Mouse (Mus musculus) limb, embryonic 14.5 days (tissue): Measurements from ENCODE around the gene Pik3c2g. TPM values are rescaled to one million over a fixed set of nuclear protein-coding genes. Genes with fewer than 3 reads are reported as not detected.

ENCODE experiments used
- ATAC-seq: fragments of 200-750 bp; cut with Nextera tagmentation; 2 replicates; pipeline ENCODE4 v1.8.0; 2017; ENCODE audit warnings: low read depth, moderate number of reproducible peaks, moderate TSS enrichment; ENCODE audit not compliant: low FRiP score
- DNase-seq: peaks from one replicate; pipeline ENCODE4 v3.0.0-alpha.2; 2015; ENCODE audit warnings: low spot score
- H3K27ac ChIP-seq: fragments of 300-500 bp; sonication (generic); replicated peaks from 2 replicates; pipeline ENCODE4 v1.5.1; 2014; ENCODE audit warnings: low read depth, mild to moderate bottlenecking, low read length, moderate library complexity, mixed read lengths
- H3K27me3 ChIP-seq: fragments of 300-500 bp; sonication (generic); 2 replicates; pipeline ENCODE4 v1.6.1; 2014; ENCODE audit warnings: low read length, mixed read lengths; ENCODE audit not compliant: control insufficient read depth, insufficient read depth
- H3K36me3 ChIP-seq: fragments of 300-500 bp; sonication (generic); 2 replicates; pipeline ENCODE4 v1.6.1; 2014; ENCODE audit warnings: mild to moderate bottlenecking, low read length, moderate library complexity, mixed read lengths; ENCODE audit not compliant: control insufficient read depth, insufficient read depth
- H3K4me1 ChIP-seq: fragments of 300-500 bp; sonication (generic); 2 replicates; pipeline ENCODE4 v1.6.1; 2014; ENCODE audit warnings: antibody characterized with exemption, low read length, mixed read lengths; ENCODE audit not compliant: control insufficient read depth, insufficient read depth
- H3K4me2 ChIP-seq: fragments of 300-500 bp; sonication (generic); replicated peaks from 2 replicates; pipeline ENCODE4 v1.6.1; 2014; ENCODE audit warnings: low read depth, mild to moderate bottlenecking, low read length, moderate library complexity; ENCODE audit not compliant: severe bottlenecking
- H3K4me3 ChIP-seq: fragments of 300-500 bp; sonication (generic); replicated peaks from 2 replicates; pipeline ENCODE4 v1.5.1; 2014; ENCODE audit warnings: low read length
- H3K9ac ChIP-seq: fragments of 300-500 bp; sonication (generic); 2 replicates; pipeline ENCODE4 v1.6.1; 2014; ENCODE audit warnings: mild to moderate bottlenecking, low read depth, low read length, moderate library complexity; ENCODE audit not compliant: severe bottlenecking
- H3K9me3 ChIP-seq: fragments of 300-500 bp; sonication (generic); 2 replicates; pipeline ENCODE4 v1.6.1; 2016; ENCODE audit warnings: low read length; ENCODE audit not compliant: control insufficient read depth
- POLR2A ChIP-seq: fragments of 200-500 bp; IDR thresholded peaks from 2 replicates; pipeline ENCODE4 v1.8.0; 2012; ENCODE audit warnings: inconsistent platforms, mild to moderate bottlenecking, moderate library complexity, borderline replicate concordance; ENCODE audit not compliant: insufficient read depth, insufficient read length; ENCODE audit errors: extremely low read depth
- WGBS: fragments of 180-500 bp; shearing (Covaris S2); extraction: QIAGEN DNeasy Blood & Tissue Kit; methylation state at CpG from one replicate; pipeline ENCODE4 v1.1.7; 2014; 5-methylcytosine and 5-hydroxymethylcytosine counted together
- polyA plus RNA-seq, 2 experiments: library from polyadenylated mRNA; depleted of rRNA in 1 of 2; stranded (reverse) in 1 of 2; unstranded in 1 of 2; fragments of >200 nt; fragmentation: Nextera tagmentation in 1 of 2; extraction: Ambion mirVana in 1 of 2; gene quantifications; 2 replicates each; pipeline versions ENCODE4 v1.2.1 to v1.2.3; 2012 to 2014

Pik3c2g gene
- polyA plus RNA-seq, 2 experiments = 0.54 to 1.8 TPM

DNA sequence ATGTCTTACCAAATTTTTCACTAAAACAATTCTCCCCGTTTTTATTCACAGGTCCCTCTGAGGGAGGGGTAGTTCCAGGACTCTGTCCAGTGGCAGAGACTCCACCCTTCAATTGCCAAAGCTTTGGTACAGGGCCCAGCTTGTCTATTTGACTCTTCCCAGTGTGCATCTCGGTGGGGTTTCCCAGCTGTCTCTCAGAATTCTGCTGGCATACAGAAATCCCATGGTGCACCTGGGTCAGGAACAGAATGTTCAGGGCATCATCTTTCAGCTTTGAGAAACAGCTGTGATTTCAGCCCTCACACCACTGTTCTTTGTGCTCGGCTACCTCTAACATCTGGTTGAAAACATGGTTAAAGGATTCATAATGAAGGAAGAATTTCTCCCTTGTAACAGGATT is 376.8 kb downstream of the Pik3c2g start:
- no peaks in the 10 kb centered on the region for H3K9me3 ChIP-seq
- H3K36me3 ChIP-seq = no peaks in the 10 kb centered on the region
- H3K4me3 ChIP-seq = no peak overlapping the region
- 59% methylated on average over 3 of the region's 3 CpGs for WGBS
- ATAC-seq (no peak), DNase-seq (peak; percentile 17)
- TF ChIP-seq POLR2A = no peak
- H3K9ac ChIP-seq = no peak overlapping the region
- no peaks in the 10 kb centered on the region for H3K27me3 ChIP-seq
- no peak overlapping the region for H3K27ac ChIP-seq
- no peaks in the 10 kb centered on the region for H3K4me1 ChIP-seq
- H3K4me2 ChIP-seq = no peak overlapping the region

DNA sequence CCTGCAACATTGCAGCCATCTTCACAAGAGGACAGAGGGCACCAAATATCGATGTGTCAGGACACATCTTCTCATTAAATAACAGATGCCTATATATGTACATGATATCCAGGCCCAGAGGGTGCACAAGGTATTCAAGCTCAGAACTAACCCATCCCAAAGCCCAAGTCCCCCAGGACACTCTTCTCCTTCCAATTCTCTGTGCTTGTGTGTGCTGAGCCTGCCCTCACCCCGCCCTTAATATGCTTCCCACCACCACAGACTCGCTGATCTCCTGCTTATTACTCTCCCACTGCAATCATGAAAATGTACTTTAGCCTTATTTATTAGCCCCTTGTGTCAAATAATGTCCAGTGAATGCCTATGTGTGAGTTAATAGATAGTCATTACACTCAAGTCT is 377.9 kb downstream of the Pik3c2g start:
- H3K27ac ChIP-seq = no peak overlapping the region
- no peaks in the 10 kb centered on the region for H3K36me3 ChIP-seq
- H3K4me1 ChIP-seq = no peaks in the 10 kb centered on the region
- 73% methylated on average over 3 of the region's 3 CpGs for WGBS
- H3K27me3 ChIP-seq = no peaks in the 10 kb centered on the region
- no peak overlapping the region for H3K9ac ChIP-seq
- DNase-seq = no peak
- no peak for TF ChIP-seq POLR2A
- no peak for ATAC-seq
- H3K4me3 ChIP-seq = no peak overlapping the region
- no peaks in the 10 kb centered on the region for H3K9me3 ChIP-seq
- no peak overlapping the region for H3K4me2 ChIP-seq

DNA sequence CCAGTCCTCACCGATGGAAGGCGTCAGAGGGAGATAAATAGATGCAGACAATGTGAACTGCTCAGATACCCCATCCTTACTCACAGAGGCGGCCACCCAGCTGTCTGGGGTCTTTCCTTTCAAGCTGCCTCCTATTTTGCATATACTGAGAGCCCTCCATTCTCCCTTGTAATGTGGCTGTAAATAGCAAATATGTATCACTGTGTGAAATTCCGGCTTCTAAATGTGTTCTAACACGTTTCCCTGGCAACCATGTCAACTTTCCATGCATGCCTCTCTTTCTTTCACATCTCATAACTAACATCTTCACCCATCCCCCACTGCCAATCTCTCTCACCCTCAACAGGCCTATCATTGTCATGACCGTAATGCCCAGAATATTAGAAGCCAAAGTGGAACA is 379.7 kb downstream of the Pik3c2g start:
- Histone ChIP-seq H3K4me1 (no peaks in the 10 kb centered on the region), H3K4me2 (no peak overlapping the region), H3K27me3 (no peaks in the 10 kb centered on the region), H3K4me3 (no peak overlapping the region), H3K9ac (no peak overlapping the region), H3K9me3 (no peaks in the 10 kb centered on the region), H3K27ac (no peak overlapping the region), H3K36me3 (no peaks in the 10 kb centered on the region)
- ATAC-seq (no peak), DNase-seq (no peak)
- no peak for TF ChIP-seq POLR2A
- 73% methylated on average over 6 of the region's 6 CpGs for WGBS

DNA sequence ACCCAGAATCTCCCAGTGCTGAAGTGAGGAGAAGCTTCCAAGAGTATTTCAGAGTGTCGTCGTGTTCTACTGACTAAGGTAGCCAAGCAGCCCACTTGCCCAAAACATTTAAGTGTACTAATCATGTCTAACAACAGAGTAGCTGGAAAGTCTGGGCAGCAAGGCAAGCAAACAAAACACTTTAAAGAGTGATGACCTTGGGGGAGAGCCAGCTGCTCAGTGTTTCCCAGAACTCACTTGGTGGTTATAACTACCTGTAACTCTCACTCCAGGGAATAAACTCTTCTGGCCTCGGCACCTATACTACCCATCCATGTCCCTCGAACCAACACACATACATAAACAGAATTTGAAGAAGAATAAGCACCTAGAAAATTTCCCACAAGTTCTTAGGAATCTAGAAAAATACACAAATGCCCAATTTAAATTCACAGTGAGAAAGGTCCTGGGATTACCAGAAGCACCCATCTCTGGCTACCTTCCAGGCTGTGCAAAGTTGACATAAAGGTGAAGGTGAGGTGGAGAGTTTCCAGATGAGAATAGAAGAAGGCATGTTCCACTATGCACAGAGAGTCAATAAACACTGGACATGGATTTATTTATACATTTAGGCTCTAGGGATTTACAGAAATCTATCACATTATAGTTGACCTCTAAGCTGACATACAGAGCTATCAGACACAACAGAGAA is 384.7 kb downstream of the Pik3c2g start:
- Histone ChIP-seq H3K4me1 (no peaks in the 10 kb centered on the region), H3K27me3 (no peaks in the 10 kb centered on the region), H3K9ac (no peak overlapping the region), H3K27ac (no peak overlapping the region), H3K4me3 (no peak overlapping the region), H3K4me2 (no peak overlapping the region), H3K9me3 (no peaks in the 10 kb centered on the region), H3K36me3 (no peaks in the 10 kb centered on the region)
- DNase-seq = no peak
- 74% methylated on average over 4 of the region's 4 CpGs for WGBS
- TF ChIP-seq POLR2A = no peak
- ATAC-seq = no peak

DNA sequence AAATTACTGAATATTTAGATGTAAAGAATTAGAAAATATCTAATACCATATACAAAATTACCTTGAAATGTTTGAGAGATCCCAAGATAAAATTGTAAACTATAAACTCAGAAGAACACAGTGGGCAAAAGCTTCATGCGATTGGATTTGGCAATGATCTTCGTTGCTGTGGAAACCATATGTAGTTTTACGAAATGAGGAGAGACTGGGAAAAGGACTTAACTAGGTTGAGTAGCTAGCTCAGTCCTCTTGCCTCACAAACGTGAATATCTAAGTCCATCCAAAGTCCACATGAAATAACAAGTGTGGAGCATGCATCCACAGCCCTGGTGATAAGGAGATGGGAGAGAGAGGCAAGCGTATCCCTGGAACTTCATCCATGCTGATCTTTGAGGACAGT is 387.6 kb downstream of the Pik3c2g start:
- DNase-seq (no peak), ATAC-seq (no peak)
- no peak overlapping the region for H3K4me3 ChIP-seq
- no peak overlapping the region for H3K4me2 ChIP-seq
- no peaks in the 10 kb centered on the region for H3K36me3 ChIP-seq
- WGBS = 76% methylated on average over 5 of the region's 5 CpGs
- no peak overlapping the region for H3K9ac ChIP-seq
- no peak overlapping the region for H3K27ac ChIP-seq
- H3K27me3 ChIP-seq = no peaks in the 10 kb centered on the region
- H3K4me1 ChIP-seq = no peaks in the 10 kb centered on the region
- H3K9me3 ChIP-seq = no peaks in the 10 kb centered on the region
- TF ChIP-seq POLR2A = no peak
